Mouse (Mus musculus) erythroblast, embryonic 14.5 days (primary cell): Measurements from ENCODE around the gene Hist2h4.

ENCODE experiments used
- GATA1 ChIP-seq: IDR thresholded peaks from 2 replicates; pipeline ENCODE4 v1.6.1; 2012; ENCODE audit warnings: low read length, inconsistent platforms, mixed read lengths
- TAL1 ChIP-seq: IDR thresholded peaks from 3 replicates; pipeline ENCODE4 v1.6.1; 2012; ENCODE audit warnings: low read length, inconsistent platforms, mixed read lengths

DNA sequence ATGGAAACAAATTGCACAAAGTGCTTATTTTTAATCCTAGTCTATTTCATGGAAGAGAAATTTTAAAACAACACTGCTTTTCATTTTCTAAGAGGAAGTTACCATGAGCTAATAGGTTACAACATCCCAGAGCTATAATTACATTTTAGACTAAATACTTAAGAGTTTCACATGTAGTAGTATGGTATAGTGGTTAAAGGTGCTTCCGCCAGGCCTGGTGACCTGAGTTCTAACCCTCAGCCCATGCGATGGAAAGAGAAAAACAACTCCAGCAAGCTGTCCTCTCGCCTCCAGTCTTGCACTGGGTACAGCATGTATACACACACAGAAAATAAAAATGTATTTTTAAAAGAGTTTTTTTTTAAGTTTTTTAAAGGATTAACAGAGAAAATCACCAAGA is 11.3 kb downstream of the Hist2h4 start:
- TF ChIP-seq TAL1 (no peak), GATA1 (no peak)
